Mouse (Mus musculus) left cerebral cortex, postnatal 14 days (tissue): Measurements from ENCODE around the gene Olfr164. TPM values are rescaled to one million over a fixed set of nuclear protein-coding genes. Genes with fewer than 3 reads are reported as not detected.

Experiments
- DNase-seq, 2 experiments: peaks; one replicate each; pipeline ENCODE4 v3.0.0; 2021 to 2022; ENCODE audit warnings: low spot score in 2 of 2, mixed read lengths in 1 of 2
- intact Hi-C: fragments of 180-260 bp; cut with DNase I; formaldehyde crosslinking; loops from one replicate; pipeline ENCODE4 v1.15.1; 2025
- long read RNA-seq, 2 experiments: library from polyadenylated mRNA; stranded (forward); transcript quantifications; one replicate each; pipeline ENCODE4 v2.0.0; 2021
- microRNA-seq, 2 experiments: library from miRNA; unstranded; fragments of <30 nt; microRNA quantifications; one replicate each; pipeline ENCODE4 v1.2.0; 2022
- total RNA-seq, 2 experiments: library from RNA; stranded (reverse); gene quantifications; 2 replicates each; pipeline ENCODE4 v1.2.3; 2021

Olfr164 gene
- not detected for total RNA-seq
- long read RNA-seq, experiment 1: 0 reads
- long read RNA-seq, experiment 2: 0 reads

GRCm38 (mm10) chr16:19313964-19314363, at the start of gene Olfr164:
Gene Olfr164 (minus strand): TSS chr16:19314064.
- intact Hi-C loops: no loop called here
- DNase-seq: no peak

GRCm38 (mm10) chr16:19349111-19349510, 35.2 kb upstream of the Olfr164 start:
- intact Hi-C loops: no loop called here
- no peak for DNase-seq

GRCm38 (mm10) chr16:19263235-19263634, 50.6 kb downstream of the Olfr164 start:
- intact Hi-C loops: no loop called here
- no peak for DNase-seq

GRCm38 (mm10) chr16:19260780-19261179, 53.1 kb downstream of the Olfr164 start:
- intact Hi-C loops: no loop called here

GRCm38 (mm10) chr16:19245835-19246234, 68.0 kb downstream of the Olfr164 start:
- intact Hi-C loops: no loop called here
- no peak for DNase-seq

More at GRCm38 (mm10) chr16:19260780-19261179, 53.1 kb downstream of the Olfr164 start:
- DNase-seq: no peak

GRCm38 (mm10) chr16:19241539-19242025, 72.3 kb downstream of the Olfr164 start:
- intact Hi-C loops: no loop called here
- DNase-seq: no peak

GRCm38 (mm10) chr16:19240792-19241538, 72.9 kb downstream of the Olfr164 start:
- DNase-seq: no peak
- intact Hi-C loops: no loop called here

- intact Hi-C loops: no loop called here
- no peak for DNase-seq
Observed at GRCm38 (mm10) chr16:19236719-19237118, 77.1 kb downstream of the Olfr164 start.

Small RNA genes lying within 50 kb of the gene (microRNA-seq; reads per million reads assigned to microRNA genes)
- 0 reads per million in 2 experiments for gene Gm23612

Other genes starting within 250 kb of the Olfr164 start
- gene Olfr165, start 109.1 kb upstream of the Olfr164 start, total RNA-seq: not detected
- gene Olfr166, start 169.6 kb upstream of the Olfr164 start, total RNA-seq: not detected
- not detected for gene Olfr167, start 208.2 kb upstream of the Olfr164 start, total RNA-seq
- gene Olfr168, start 221.5 kb upstream of the Olfr164 start, total RNA-seq: not detected